Mouse (Mus musculus): ENCODE data around the gene Pced1b.

DNA sequence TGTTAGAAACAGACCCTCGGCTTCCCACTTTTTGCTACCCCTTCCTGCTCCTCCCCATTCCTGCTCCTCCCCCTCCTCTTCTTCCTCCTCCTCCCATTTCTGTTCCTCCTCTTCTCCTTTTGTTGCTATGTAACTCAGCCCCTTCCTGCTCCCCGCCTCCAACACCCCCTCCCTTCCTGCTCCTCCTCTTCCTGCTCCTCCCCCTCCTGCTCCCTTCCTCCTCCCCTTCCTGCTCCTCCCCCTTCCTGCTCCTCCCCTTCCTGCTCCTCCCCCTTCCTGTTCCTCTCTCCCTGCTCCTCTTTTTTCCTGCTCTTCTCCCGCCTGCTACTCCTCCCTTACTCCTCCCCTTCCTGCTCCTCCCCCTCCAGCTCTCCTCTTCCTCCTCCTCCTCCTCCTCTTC lies 8.9 kb downstream of the Pced1b start:
- TF ChIP-seq GATA1 (IDR thresholded peaks at IDR 0.05; ENCODE audit: borderline replicate concordance, low read length): no peak
- no peak for TF ChIP-seq FLI1 (IDR thresholded peaks at IDR 0.05; ENCODE audit: low read length)

Measured in megakaryocyte, embryonic 14.5 days (primary cell).